Mouse (Mus musculus): ENCODE results near the gene Nxpe3. TPM values are rescaled to one million over a fixed set of nuclear protein-coding genes. Genes with fewer than 3 reads are reported as not detected.

Gene Nxpe3
- polyA plus RNA-seq, 1 experiment, result 7.5 TPM

- Histone ChIP-seq H3K27ac (ENCODE audit: insufficient read depth, low read length) (no peak overlapping the region), H3K4me3 (ENCODE audit: insufficient read depth, low read length) (no peak overlapping the region), H3K4me1 (ENCODE audit: control insufficient read depth, insufficient read depth, low read length) (peaks cover 3% of the 10 kb centered on the region; the same call in 1 of the 2 replicates)
- TF ChIP-seq CTCF (IDR thresholded peaks at IDR 0.05; ENCODE audit: extremely low read depth, insufficient read depth, low read length) (no peak), POLR2A (IDR thresholded peaks at IDR 0.05; ENCODE audit: extremely low read depth, insufficient read depth, low read length) (no peak)
Observed at GRCm38 (mm10) chr16:55817717-55818515, 77.2 kb downstream of the Nxpe3 start.

GRCm38 (mm10) chr16:55816202-55816941 lies 78.7 kb downstream of the Nxpe3 start:
- Histone ChIP-seq H3K4me3 (ENCODE audit: insufficient read depth, low read length) (no peak overlapping the region), H3K27ac (ENCODE audit: insufficient read depth, low read length) (no peak overlapping the region), H3K4me1 (ENCODE audit: control insufficient read depth, insufficient read depth, low read length) (peaks cover 3% of the 10 kb centered on the region; the same call in 1 of the 2 replicates)
- no peak for TF ChIP-seq CTCF (IDR thresholded peaks at IDR 0.05; ENCODE audit: extremely low read depth, insufficient read depth, low read length)

GRCm38 (mm10) chr16:55815466-55815865 lies 79.6 kb downstream of the Nxpe3 start:
- TF ChIP-seq POLR2A (IDR thresholded peaks at IDR 0.05; ENCODE audit: extremely low read depth, insufficient read depth, low read length), result no peak
- no peak for TF ChIP-seq CTCF (IDR thresholded peaks at IDR 0.05; ENCODE audit: extremely low read depth, insufficient read depth, low read length)
- Histone ChIP-seq H3K27ac (ENCODE audit: insufficient read depth, low read length) (no peak overlapping the region), H3K4me3 (ENCODE audit: insufficient read depth, low read length) (no peak overlapping the region), H3K4me1 (ENCODE audit: control insufficient read depth, insufficient read depth, low read length) (peaks cover 2% of the 10 kb centered on the region; the same call in 1 of the 2 replicates)

- peaks cover 2% of the 10 kb centered on the region; the same call in 1 of the 2 replicates for H3K4me1 ChIP-seq (ENCODE audit: control insufficient read depth, insufficient read depth, low read length)
- TF ChIP-seq CTCF (IDR thresholded peaks at IDR 0.05; ENCODE audit: extremely low read depth, insufficient read depth, low read length) (no peak), POLR2A (IDR thresholded peaks at IDR 0.05; ENCODE audit: extremely low read depth, insufficient read depth, low read length) (no peak)
- H3K4me3 ChIP-seq (ENCODE audit: insufficient read depth, low read length), result no peak overlapping the region
- no peak overlapping the region for H3K27ac ChIP-seq (ENCODE audit: insufficient read depth, low read length)
Observed at GRCm38 (mm10) chr16:55814686-55815085, 80.4 kb downstream of the Nxpe3 start.

GRCm38 (mm10) chr16:55813916-55814315 lies 81.2 kb downstream of the Nxpe3 start:
- H3K4me3 ChIP-seq (ENCODE audit: insufficient read depth, low read length), result no peak overlapping the region
- TF ChIP-seq CTCF (IDR thresholded peaks at IDR 0.05; ENCODE audit: extremely low read depth, insufficient read depth, low read length) (no peak), POLR2A (IDR thresholded peaks at IDR 0.05; ENCODE audit: extremely low read depth, insufficient read depth, low read length) (no peak)
- no peaks in the 10 kb centered on the region for H3K4me1 ChIP-seq (ENCODE audit: control insufficient read depth, insufficient read depth, low read length)
- no peak overlapping the region for H3K27ac ChIP-seq (ENCODE audit: insufficient read depth, low read length)

- H3K27ac ChIP-seq (ENCODE audit: insufficient read depth, low read length), result no peak overlapping the region
- TF ChIP-seq CTCF (IDR thresholded peaks at IDR 0.05; ENCODE audit: extremely low read depth, insufficient read depth, low read length), result no peak
- no peak for TF ChIP-seq POLR2A (IDR thresholded peaks at IDR 0.05; ENCODE audit: extremely low read depth, insufficient read depth, low read length)
- H3K4me3 ChIP-seq (ENCODE audit: insufficient read depth, low read length), result no peak overlapping the region
- no peaks in the 10 kb centered on the region for H3K4me1 ChIP-seq (ENCODE audit: control insufficient read depth, insufficient read depth, low read length)
Observed at GRCm38 (mm10) chr16:55811792-55812191, 83.3 kb downstream of the Nxpe3 start.

- no peak for TF ChIP-seq POLR2A (IDR thresholded peaks at IDR 0.05; ENCODE audit: extremely low read depth, insufficient read depth, low read length)
- no peak overlapping the region for H3K27ac ChIP-seq (ENCODE audit: insufficient read depth, low read length)
- no peak overlapping the region for H3K4me3 ChIP-seq (ENCODE audit: insufficient read depth, low read length)
- H3K4me1 ChIP-seq (ENCODE audit: control insufficient read depth, insufficient read depth, low read length), result no peaks in the 10 kb centered on the region
Observed at GRCm38 (mm10) chr16:55809779-55810514, 85.1 kb downstream of the Nxpe3 start.

GRCm38 (mm10) chr16:55809345-55809744 lies 85.7 kb downstream of the Nxpe3 start:
- Histone ChIP-seq H3K27ac (ENCODE audit: insufficient read depth, low read length) (no peak overlapping the region), H3K4me1 (ENCODE audit: control insufficient read depth, insufficient read depth, low read length) (no peaks in the 10 kb centered on the region), H3K4me3 (ENCODE audit: insufficient read depth, low read length) (no peak overlapping the region)

GRCm38 (mm10) chr16:55807505-55807932 lies 87.6 kb downstream of the Nxpe3 start:
- no peak overlapping the region for H3K27ac ChIP-seq (ENCODE audit: insufficient read depth, low read length)
- H3K4me1 ChIP-seq (ENCODE audit: control insufficient read depth, insufficient read depth, low read length), result no peaks in the 10 kb centered on the region
- no peak overlapping the region for H3K4me3 ChIP-seq (ENCODE audit: insufficient read depth, low read length)
- TF ChIP-seq CTCF (IDR thresholded peaks at IDR 0.05; ENCODE audit: extremely low read depth, insufficient read depth, low read length) (no peak), POLR2A (IDR thresholded peaks at IDR 0.05; ENCODE audit: extremely low read depth, insufficient read depth, low read length) (no peak)

More at GRCm38 (mm10) chr16:55809345-55809744, 85.7 kb downstream of the Nxpe3 start:
- TF ChIP-seq CTCF (IDR thresholded peaks at IDR 0.05; ENCODE audit: extremely low read depth, insufficient read depth, low read length) (no peak), POLR2A (IDR thresholded peaks at IDR 0.05; ENCODE audit: extremely low read depth, insufficient read depth, low read length) (no peak)
